Mouse (Mus musculus) limb, embryonic 14.5 days (tissue): ENCODE measurements around the gene Akap14. TPM values are rescaled to one million over a fixed set of nuclear protein-coding genes. Genes with fewer than 3 reads are reported as not detected.
A peak's percentile ranks its signal among the peaks of the same experiment; 100 is the strongest.

ENCODE experiments used
- ATAC-seq: fragments of 200-750 bp; cut with Nextera tagmentation; 2 replicates; pipeline ENCODE4 v1.8.0; 2017; ENCODE audit warnings: low read depth, moderate number of reproducible peaks, moderate TSS enrichment; ENCODE audit not compliant: low FRiP score
- DNase-seq: peaks from one replicate; pipeline ENCODE4 v3.0.0-alpha.2; 2015; ENCODE audit warnings: low spot score
- H3K27ac ChIP-seq: fragments of 300-500 bp; sonication (generic); replicated peaks from 2 replicates; pipeline ENCODE4 v1.5.1; 2014; ENCODE audit warnings: low read depth, mild to moderate bottlenecking, low read length, moderate library complexity, mixed read lengths
- H3K27me3 ChIP-seq: fragments of 300-500 bp; sonication (generic); 2 replicates; pipeline ENCODE4 v1.6.1; 2014; ENCODE audit warnings: low read length, mixed read lengths; ENCODE audit not compliant: control insufficient read depth, insufficient read depth
- H3K36me3 ChIP-seq: fragments of 300-500 bp; sonication (generic); 2 replicates; pipeline ENCODE4 v1.6.1; 2014; ENCODE audit warnings: mild to moderate bottlenecking, low read length, moderate library complexity, mixed read lengths; ENCODE audit not compliant: control insufficient read depth, insufficient read depth
- H3K4me1 ChIP-seq: fragments of 300-500 bp; sonication (generic); 2 replicates; pipeline ENCODE4 v1.6.1; 2014; ENCODE audit warnings: antibody characterized with exemption, low read length, mixed read lengths; ENCODE audit not compliant: control insufficient read depth, insufficient read depth
- H3K4me2 ChIP-seq: fragments of 300-500 bp; sonication (generic); replicated peaks from 2 replicates; pipeline ENCODE4 v1.6.1; 2014; ENCODE audit warnings: low read depth, mild to moderate bottlenecking, low read length, moderate library complexity; ENCODE audit not compliant: severe bottlenecking
- H3K4me3 ChIP-seq: fragments of 300-500 bp; sonication (generic); replicated peaks from 2 replicates; pipeline ENCODE4 v1.5.1; 2014; ENCODE audit warnings: low read length
- H3K9ac ChIP-seq: fragments of 300-500 bp; sonication (generic); 2 replicates; pipeline ENCODE4 v1.6.1; 2014; ENCODE audit warnings: mild to moderate bottlenecking, low read depth, low read length, moderate library complexity; ENCODE audit not compliant: severe bottlenecking
- H3K9me3 ChIP-seq: fragments of 300-500 bp; sonication (generic); 2 replicates; pipeline ENCODE4 v1.6.1; 2016; ENCODE audit warnings: low read length; ENCODE audit not compliant: control insufficient read depth
- POLR2A ChIP-seq: fragments of 200-500 bp; IDR thresholded peaks from 2 replicates; pipeline ENCODE4 v1.8.0; 2012; ENCODE audit warnings: inconsistent platforms, mild to moderate bottlenecking, moderate library complexity, borderline replicate concordance; ENCODE audit not compliant: insufficient read depth, insufficient read length; ENCODE audit errors: extremely low read depth
- WGBS: fragments of 180-500 bp; shearing (Covaris S2); extraction: QIAGEN DNeasy Blood & Tissue Kit; methylation state at CpG from one replicate; pipeline ENCODE4 v1.1.7; 2014; 5-methylcytosine and 5-hydroxymethylcytosine counted together
- polyA plus RNA-seq, 2 experiments: library from polyadenylated mRNA; depleted of rRNA in 1 of 2; stranded (reverse) in 1 of 2; unstranded in 1 of 2; fragments of >200 nt; fragmentation: Nextera tagmentation in 1 of 2; extraction: Ambion mirVana in 1 of 2; gene quantifications; 2 replicates each; pipeline versions ENCODE4 v1.2.1 to v1.2.3; 2012 to 2014

Akap14 gene
- polyA plus RNA-seq, 2 experiments: not detected

- no peak overlapping the region for H3K27ac ChIP-seq
- no peak overlapping the region for H3K4me2 ChIP-seq
- no peaks in the 10 kb centered on the region for H3K9me3 ChIP-seq
- DNase-seq (no peak), ATAC-seq (no peak)
- no peaks in the 10 kb centered on the region for H3K4me1 ChIP-seq
- H3K4me3 ChIP-seq: no peak overlapping the region
- WGBS: 66% methylated on average over 3 of the region's 3 CpGs
- H3K9ac ChIP-seq: no peak overlapping the region
- TF ChIP-seq POLR2A: no peak
- H3K27me3 ChIP-seq: no peaks in the 10 kb centered on the region
- no peaks in the 10 kb centered on the region for H3K36me3 ChIP-seq
These were observed 49.1 kb downstream of the Akap14 start for GRCm38 (mm10) chrX:37119585-37119984.

- H3K4me1 ChIP-seq: no peaks in the 10 kb centered on the region
- no peak overlapping the region for H3K4me2 ChIP-seq
- H3K36me3 ChIP-seq: no peaks in the 10 kb centered on the region
- no peaks in the 10 kb centered on the region for H3K27me3 ChIP-seq
- TF ChIP-seq POLR2A: no peak
- H3K27ac ChIP-seq: no peak overlapping the region
- ATAC-seq (no peak), DNase-seq (no peak)
- H3K9ac ChIP-seq: no peak overlapping the region
- H3K4me3 ChIP-seq: no peak overlapping the region
- no peaks in the 10 kb centered on the region for H3K9me3 ChIP-seq
- no CpG with 5 or more reads among the region's 5 CpGs for WGBS
These were observed 51.6 kb downstream of the Akap14 start for GRCm38 (mm10) chrX:37117085-37117484.

- no peak for TF ChIP-seq POLR2A
- Histone ChIP-seq H3K4me3 (no peak overlapping the region), H3K4me2 (no peak overlapping the region), H3K27ac (no peak overlapping the region), H3K9me3 (no peaks in the 10 kb centered on the region), H3K4me1 (no peaks in the 10 kb centered on the region), H3K27me3 (no peaks in the 10 kb centered on the region), H3K9ac (no peak overlapping the region), H3K36me3 (no peaks in the 10 kb centered on the region)
- ATAC-seq (no peak), DNase-seq (no peak)
- WGBS: 76% methylated on average over 4 of the region's 4 CpGs
These were observed 57.8 kb downstream of the Akap14 start for GRCm38 (mm10) chrX:37110881-37111193.

GRCm38 (mm10) chrX:37110193-37110880 lies 58.3 kb downstream of the Akap14 start, which contains the start of gene Upf3b:
TSS of gene Upf3b (minus strand) at chrX:37110322.
- Histone ChIP-seq H3K9me3 (no peaks in the 10 kb centered on the region), H3K27me3 (no peaks in the 10 kb centered on the region), H3K36me3 (no peaks in the 10 kb centered on the region), H3K4me2 (peak within 1 kb of the TSS; percentile 61), H3K9ac (peak within 1 kb of the TSS; percentile 56), H3K27ac (0 out of 2 replicates have a peak within 1 kb of the TSS, but pooled peaks have one; percentile 67), H3K4me1 (no peaks in the 10 kb centered on the region), H3K4me3 (peak within 1 kb of the TSS; percentile 52)
- no peak for TF ChIP-seq POLR2A
- ATAC-seq (peak; percentile 95), DNase-seq (peak; percentile 91)
- 21% methylated on average over 30 of the region's 30 CpGs for WGBS

GRCm38 (mm10) chrX:37109526-37110192 lies 59.0 kb downstream of the Akap14 start:
- no peaks in the 10 kb centered on the region for H3K36me3 ChIP-seq
- peak overlapping the region; percentile 56 for H3K9ac ChIP-seq
- ATAC-seq (peak; percentile 62), DNase-seq (no peak)
- no peaks in the 10 kb centered on the region for H3K9me3 ChIP-seq
- 0 out of 2 replicates have a peak overlapping the region, but pooled peaks have one; percentile 67 for H3K27ac ChIP-seq
- WGBS: 23% methylated on average over 27 of the region's 27 CpGs
- no peaks in the 10 kb centered on the region for H3K4me1 ChIP-seq
- H3K27me3 ChIP-seq: no peaks in the 10 kb centered on the region
- H3K4me2 ChIP-seq: peak overlapping the region; percentile 61
- TF ChIP-seq POLR2A: no peak
- peak overlapping the region; percentile 52 for H3K4me3 ChIP-seq
